Mouse (Mus musculus) bone marrow macrophage, adult 2 months (primary cell): ENCODE data around the gene Gm5105. TPM values are rescaled to one million over a fixed set of nuclear protein-coding genes. Genes with fewer than 3 reads are reported as not detected.

Experiments
- H3K27ac ChIP-seq: 2 replicates; pipeline ENCODE4 v1.5.1; 2012; ENCODE audit warnings: low read depth, low read length; ENCODE audit not compliant: insufficient read depth
- H3K4me1 ChIP-seq: 2 replicates; pipeline ENCODE4 v1.6.1; 2012; ENCODE audit warnings: low read length; ENCODE audit not compliant: control insufficient read depth, insufficient read depth
- H3K4me3 ChIP-seq: 2 replicates; pipeline ENCODE4 v1.5.1; 2012; ENCODE audit warnings: mild to moderate bottlenecking, low read length, moderate library complexity; ENCODE audit not compliant: insufficient read depth
- CTCF ChIP-seq: IDR thresholded peaks from 2 replicates; pipeline ENCODE4 v1.5.1; 2012; ENCODE audit warnings: low read depth, mild to moderate bottlenecking, low read length, moderate library complexity
- POLR2A ChIP-seq: IDR thresholded peaks from 2 replicates; pipeline ENCODE4 v1.6.1; 2012; ENCODE audit warnings: mild to moderate bottlenecking, low read depth, low read length, borderline replicate concordance
- polyA plus RNA-seq: library from polyadenylated mRNA; stranded (reverse); fragments of >200 nt; gene quantifications from 2 replicates; pipeline ENCODE4 v1.2.4, GENCODE M21; 2012; ENCODE audit not compliant: missing spikeins, insufficient read depth, insufficient read length

The Gm5105 gene
- polyA plus RNA-seq, 1 experiment = not detected

DNA sequence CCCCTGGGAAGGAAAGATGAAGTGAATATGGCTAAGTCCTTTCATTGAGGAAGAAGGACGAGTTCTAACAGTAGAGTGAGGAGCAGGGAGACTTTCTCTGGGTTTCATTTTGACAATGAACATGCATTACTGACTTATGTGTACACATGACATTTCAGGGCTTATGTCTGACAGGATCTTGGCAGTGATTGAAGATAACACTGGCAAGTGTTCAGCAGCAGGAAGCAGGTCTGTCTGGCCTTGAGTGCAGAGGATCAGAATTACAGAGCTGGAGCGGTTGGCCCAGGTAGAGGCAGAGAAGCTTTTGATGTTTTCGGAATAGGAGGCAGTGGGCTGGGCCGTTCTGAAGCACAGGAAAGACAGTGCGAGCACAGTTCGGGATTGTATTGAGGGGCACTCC lies 59.0 kb downstream of the Gm5105 start:
- no peak for TF ChIP-seq CTCF
- no peak for TF ChIP-seq POLR2A
- H3K27ac ChIP-seq = no peak overlapping the region
- 0 out of 2 replicates have a peak, but pooled peaks cover 2% of the 10 kb centered on the region for H3K4me1 ChIP-seq
- H3K4me3 ChIP-seq = no peak overlapping the region

GRCm38 (mm10) chr3:138006896-138007295 lies 60.3 kb downstream of the Gm5105 start:
- Histone ChIP-seq H3K27ac (no peak overlapping the region), H3K4me3 (no peak overlapping the region), H3K4me1 (no peaks in the 10 kb centered on the region)
- TF ChIP-seq POLR2A = no peak
- TF ChIP-seq CTCF = no peak

DNA sequence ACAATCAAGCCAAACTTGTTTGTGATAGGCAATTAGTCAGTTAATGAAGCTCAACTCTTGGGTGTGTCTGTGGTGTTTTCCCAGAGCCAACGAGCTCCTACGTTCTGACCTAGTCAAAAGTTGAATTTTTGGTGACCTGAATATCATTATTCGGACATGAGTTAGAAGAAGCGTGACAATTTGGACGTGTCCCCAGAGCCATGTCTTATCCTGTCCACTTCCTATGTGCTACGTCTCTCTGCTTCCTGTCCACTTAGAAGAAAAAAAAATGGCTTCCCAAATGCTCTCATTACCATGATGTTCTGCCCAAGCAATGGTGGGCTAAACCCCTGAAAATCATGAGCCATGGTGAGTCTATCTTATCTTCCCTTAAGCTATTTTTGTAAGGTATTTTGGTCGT lies 63.9 kb downstream of the Gm5105 start:
- peaks cover 12% of the 10 kb centered on the region for H3K4me1 ChIP-seq
- H3K27ac ChIP-seq = no peak overlapping the region
- no peak overlapping the region for H3K4me3 ChIP-seq
- no peak for TF ChIP-seq POLR2A
- no peak for TF ChIP-seq CTCF

DNA sequence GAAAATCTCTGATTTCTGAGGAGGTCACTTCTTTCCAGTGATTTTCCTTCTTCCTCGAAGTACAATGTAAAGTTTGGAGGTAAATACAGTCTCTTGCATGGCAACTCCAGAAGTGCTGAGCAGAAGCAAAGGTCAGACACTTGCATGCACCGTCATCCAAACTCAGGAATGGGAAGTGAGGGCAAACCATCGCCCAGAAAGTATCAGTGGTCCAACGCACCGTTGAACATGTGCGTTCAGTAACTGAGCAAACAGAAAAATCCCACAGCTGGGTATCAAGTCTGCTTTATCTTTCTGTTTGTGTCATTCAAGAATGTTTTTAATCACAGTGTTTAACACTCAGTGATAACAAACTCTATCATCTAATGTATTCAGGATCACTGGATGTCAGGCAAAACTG lies 64.6 kb downstream of the Gm5105 start:
- H3K4me1 ChIP-seq = peaks cover 12% of the 10 kb centered on the region
- H3K27ac ChIP-seq = no peak overlapping the region
- no peak for TF ChIP-seq POLR2A
- TF ChIP-seq CTCF = no peak
- H3K4me3 ChIP-seq = no peak overlapping the region

GRCm38 (mm10) chr3:138001865-138002264 lies 65.3 kb downstream of the Gm5105 start:
- peaks cover 12% of the 10 kb centered on the region for H3K4me1 ChIP-seq
- TF ChIP-seq POLR2A (no peak), CTCF (no peak)
- no peak overlapping the region for H3K27ac ChIP-seq
- H3K4me3 ChIP-seq = no peak overlapping the region

GRCm38 (mm10) chr3:138000724-138001069 lies 66.5 kb downstream of the Gm5105 start:
- Histone ChIP-seq H3K4me1 (peaks cover 12% of the 10 kb centered on the region), H3K27ac (no peak overlapping the region), H3K4me3 (no peak overlapping the region)
- TF ChIP-seq CTCF (no peak), POLR2A (no peak)

- no peak overlapping the region for H3K4me3 ChIP-seq
- H3K27ac ChIP-seq = no peak overlapping the region
- no peak for TF ChIP-seq CTCF
- TF ChIP-seq POLR2A = no peak
- H3K4me1 ChIP-seq = peaks cover 12% of the 10 kb centered on the region
Observed at GRCm38 (mm10) chr3:138000062-138000723, 67.0 kb downstream of the Gm5105 start.

- no peak overlapping the region for H3K4me3 ChIP-seq
- TF ChIP-seq CTCF (no peak), POLR2A (no peak)
- H3K4me1 ChIP-seq = peaks cover 12% of the 10 kb centered on the region
- no peak overlapping the region for H3K27ac ChIP-seq
Observed at GRCm38 (mm10) chr3:137999224-137999790, 67.9 kb downstream of the Gm5105 start.

Other genes starting within 250 kb of the Gm5105 start
- gene H2afz, start 202.9 kb downstream of the Gm5105 start, polyA plus RNA-seq = 619 and 702 TPM in 2 replicates
- gene Dnajb14, start 199.7 kb downstream of the Gm5105 start, polyA plus RNA-seq = 55.8 and 62.7 TPM in 2 replicates
- 104 and 110 TPM in 2 replicates for gene Lamtor3, start 148.9 kb downstream of the Gm5105 start, polyA plus RNA-seq
- 46.2 and 48.5 TPM in 2 replicates for gene Dapp1, start 85.8 kb downstream of the Gm5105 start, polyA plus RNA-seq
- not detected in 2 replicates for gene 1110002E22Rik, start 2.3 kb downstream of the Gm5105 start, polyA plus RNA-seq
- 2.6 and 4.7 TPM in 2 replicates for gene Trmt10a, start 76.1 kb upstream of the Gm5105 start, polyA plus RNA-seq
- 0.27 and 1.0 TPM in 2 replicates for gene Mttp, start 77.6 kb upstream of the Gm5105 start, polyA plus RNA-seq
- not detected in 2 replicates for gene 4930579F01Rik, start 126.4 kb upstream of the Gm5105 start, polyA plus RNA-seq
- gene Adh7, start 150.4 kb upstream of the Gm5105 start, polyA plus RNA-seq = not detected in 2 replicates
- gene Adh1, start 193.6 kb upstream of the Gm5105 start, polyA plus RNA-seq = not detected in 2 replicates
- gene Adh6a, start 245.9 kb upstream of the Gm5105 start, polyA plus RNA-seq = not detected in 2 replicates